Comparison of ENCODE assay signal across 8 mouse cellular contexts in the genomic region with DNA sequence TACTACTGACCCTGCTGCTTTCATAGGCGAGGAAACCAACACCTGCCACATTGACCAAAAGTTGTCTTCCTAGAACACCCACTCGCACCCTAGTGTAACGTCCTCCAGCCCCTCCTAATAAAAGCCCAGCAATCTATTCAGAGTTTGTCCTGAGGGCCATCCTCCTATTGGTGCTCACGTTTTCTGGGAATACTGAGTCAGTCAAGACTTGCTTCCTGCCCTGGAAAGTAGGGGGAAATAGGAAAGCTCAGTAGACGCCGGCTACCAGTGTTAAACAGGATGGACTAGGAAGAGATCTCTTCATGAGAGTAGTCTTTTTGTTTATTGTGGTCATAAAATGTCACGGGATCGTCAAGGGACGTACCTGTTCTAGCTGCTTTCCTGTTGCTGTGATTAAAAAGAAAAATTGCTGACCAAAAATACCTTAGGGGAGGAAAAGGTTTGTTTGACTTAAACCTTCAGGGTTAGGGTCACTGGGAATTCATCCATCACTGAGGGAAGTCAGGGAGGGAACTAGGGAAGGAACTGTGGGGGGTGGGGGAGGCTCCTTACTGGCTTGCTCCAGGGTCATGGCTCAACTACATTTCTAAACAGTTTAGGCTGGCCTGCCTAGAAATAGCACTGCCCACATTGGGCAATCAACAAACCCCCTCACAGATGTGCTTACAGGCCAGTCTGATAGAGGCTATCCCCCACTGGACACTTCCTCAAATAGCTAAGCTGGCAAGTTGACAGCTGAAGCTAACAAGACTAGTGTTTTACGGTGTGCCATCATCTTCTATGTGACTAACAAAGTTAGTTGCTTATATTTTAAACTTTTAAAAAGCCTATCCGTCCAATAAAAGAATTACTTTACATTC. TPM values are rescaled to one million over a fixed set of nuclear protein-coding genes. Genes with fewer than 3 reads are reported as not detected.
DNase-seq lines count a peak whose midpoint lies in the region; ATAC-seq and TF ChIP-seq lines count a peak whose summit lies in the region.

No protein-coding gene starts in this region.

- no peak for DNase-seq in liver, embryonic 11.5 days (ENCODE audit: low spot score)
- no peak for DNase-seq in liver
- DNase-seq in neural tube, embryonic 10.5 days (ENCODE audit: extremely low spot score, low spot score): peak; percentile 41
- DNase-seq in right cerebral cortex, postnatal 4 days: no peak
- DNase-seq in layer of hippocampus, adult 8-10 months (ENCODE audit: low spot score in 2 of 2): no peak
- DNase-seq in spleen, postnatal 4 days (ENCODE audit: low spot score in 2 of 2): no peak

- peak overlapping the region; percentile 99 for H3K9ac ChIP-seq in liver, embryonic 11.5 days (ENCODE audit: low read depth, low read length)
- peak overlapping the region; percentile 99 for H3K9ac ChIP-seq in embryonic facial prominence, embryonic 13.5 days
- H3K9ac ChIP-seq in intestine, postnatal 0 days (ENCODE audit: low read depth, low read length): peak overlapping the region; percentile 96; the same call in 1 of the 2 replicates

- H3K27me3 ChIP-seq in liver, embryonic 11.5 days (replicated peaks; ENCODE audit: control insufficient read depth, insufficient read depth, low read length): 0 out of 2 replicates have a peak, but pooled peaks cover 2% of the 10 kb centered on the region
- H3K27me3 ChIP-seq in embryonic facial prominence, embryonic 13.5 days: 0 out of 2 replicates have a peak, but pooled peaks cover 10% of the 10 kb centered on the region
- 0 out of 2 replicates have a peak, but pooled peaks cover 8% of the 10 kb centered on the region for H3K27me3 ChIP-seq in intestine, postnatal 0 days (replicated peaks; ENCODE audit: control insufficient read depth, insufficient read depth, low read length)

- H3K4me1 ChIP-seq in liver, embryonic 11.5 days (replicated peaks; ENCODE audit: control insufficient read depth, insufficient read depth, low read length): peaks cover 32% of the 10 kb centered on the region
- H3K4me1 ChIP-seq in embryonic facial prominence, embryonic 13.5 days: peaks cover 20% of the 10 kb centered on the region
- no peaks in the 10 kb centered on the region for H3K4me1 ChIP-seq in intestine, postnatal 0 days (replicated peaks; ENCODE audit: control insufficient read depth, insufficient read depth, low read length)

- H3K36me3 ChIP-seq in liver, embryonic 11.5 days (ENCODE audit: control insufficient read depth, insufficient read depth, low read length): no peaks in the 10 kb centered on the region; the same call in 1 of the 2 replicates
- H3K36me3 ChIP-seq in embryonic facial prominence, embryonic 13.5 days: peaks cover 9% of the 10 kb centered on the region
- H3K36me3 ChIP-seq in intestine, postnatal 0 days (ENCODE audit: control insufficient read depth, insufficient read depth): peaks cover 6% of the 10 kb centered on the region; the same call in 1 of the 2 replicates

- 33% methylated on average over 11 of the region's 11 CpGs for WGBS in liver, embryonic 11.5 days
- 46% methylated on average over 11 of the region's 11 CpGs for WGBS in embryonic facial prominence, embryonic 13.5 days
- 16% methylated on average over 11 of the region's 11 CpGs for WGBS in intestine, postnatal 0 days

- ATAC-seq in liver, embryonic 11.5 days (replicated peaks; ENCODE audit: low FRiP score): no peak
- no peak for ATAC-seq in embryonic facial prominence, embryonic 13.5 days (ENCODE audit: insufficient number of reproducible peaks, insufficient read depth, low FRiP score, low TSS enrichment, low read depth)
- no peak for ATAC-seq in intestine, postnatal 0 days

- H3K4me3 ChIP-seq in liver, embryonic 11.5 days (ENCODE audit: low read depth, low read length): peak overlapping the region; percentile 98
- H3K4me3 ChIP-seq in embryonic facial prominence, embryonic 13.5 days: peak overlapping the region; percentile 100
- H3K4me3 ChIP-seq in intestine, postnatal 0 days (ENCODE audit: low read depth, low read length): peak overlapping the region; percentile 97

- peak overlapping the region; percentile 93 for H3K4me2 ChIP-seq in liver, embryonic 11.5 days
- H3K4me2 ChIP-seq in embryonic facial prominence, embryonic 13.5 days: peak overlapping the region; percentile 91
- H3K4me2 ChIP-seq in intestine, postnatal 0 days (replicated peaks; ENCODE audit: low read depth): peak overlapping the region; percentile 71

- H3K27ac ChIP-seq in liver, embryonic 11.5 days (ENCODE audit: low read depth, low read length): peak overlapping the region; percentile 100
- H3K27ac ChIP-seq in embryonic facial prominence, embryonic 13.5 days: peak overlapping the region; percentile 100
- peak overlapping the region; percentile 99; the same call in 1 of the 2 replicates for H3K27ac ChIP-seq in intestine, postnatal 0 days (ENCODE audit: low read depth, low read length)

- TF ChIP-seq CTCF in intestine, postnatal 0 days (IDR thresholded peaks at IDR 0.05; ENCODE audit: low read depth): no peak

- H3K9me3 ChIP-seq in liver, embryonic 11.5 days (ENCODE audit: control insufficient read depth, low read length): no peaks in the 10 kb centered on the region
- no peaks in the 10 kb centered on the region for H3K9me3 ChIP-seq in embryonic facial prominence, embryonic 13.5 days
- no peaks in the 10 kb centered on the region for H3K9me3 ChIP-seq in intestine, postnatal 0 days (ENCODE audit: control insufficient read depth)

RNA-seq across cellular contexts. Expression of gene Pdik1l, which starts 0.9 kb away (rescaled TPM):
- 19.3 and 20.0 TPM in 2 replicates for polyA plus RNA-seq in liver, embryonic 11.5 days (2014; fragmentation: Nextera tagmentation; extraction: Ambion mirVana)
- 23.4 and 23.8 TPM in 2 replicates for polyA plus RNA-seq in embryonic facial prominence, embryonic 13.5 days (2015; fragmentation: Nextera tagmentation; extraction: Ambion mirVana)
- polyA plus RNA-seq in intestine, postnatal 0 days (2015; fragmentation: Nextera tagmentation; extraction: Ambion mirVana): 9.2 and 9.6 TPM in 2 replicates
- total RNA-seq in layer of hippocampus, adult 8-10 months (2022): 10 to 100 TPM; 14.1 to 20.7 (median 18.6) TPM

RNA-seq across cellular contexts. Expression of gene Trim63, which starts 26.3 kb away (rescaled TPM):
- 0.19 and 0.33 TPM in 2 replicates for polyA plus RNA-seq in liver, embryonic 11.5 days (2014; fragmentation: Nextera tagmentation; extraction: Ambion mirVana)
- 1.2 and 1.7 TPM in 2 replicates for polyA plus RNA-seq in embryonic facial prominence, embryonic 13.5 days (2015; fragmentation: Nextera tagmentation; extraction: Ambion mirVana)
- 1.4 and 1.7 TPM in 2 replicates for polyA plus RNA-seq in intestine, postnatal 0 days (2015; fragmentation: Nextera tagmentation; extraction: Ambion mirVana)
- not detected for total RNA-seq in layer of hippocampus, adult 8-10 months (2022)

RNA-seq across cellular contexts. Expression of gene Grrp1, which starts 34.7 kb away (rescaled TPM):
- 2.5 and 3.8 TPM in 2 replicates for polyA plus RNA-seq in liver, embryonic 11.5 days (2014; fragmentation: Nextera tagmentation; extraction: Ambion mirVana)
- 3.9 and 6.4 TPM in 2 replicates for polyA plus RNA-seq in embryonic facial prominence, embryonic 13.5 days (2015; fragmentation: Nextera tagmentation; extraction: Ambion mirVana)
- polyA plus RNA-seq in intestine, postnatal 0 days (2015; fragmentation: Nextera tagmentation; extraction: Ambion mirVana): 6.8 and 7.6 TPM in 2 replicates
- 1 to 10 TPM; 3.3 to 4.8 (median 3.5) TPM for total RNA-seq in layer of hippocampus, adult 8-10 months (2022)

RNA-seq across cellular contexts. Expression of gene Gm30191, which starts 41.9 kb away (rescaled TPM):
- polyA plus RNA-seq in liver, embryonic 11.5 days (2014; fragmentation: Nextera tagmentation; extraction: Ambion mirVana): not detected in 2 replicates
- not detected in 2 replicates for polyA plus RNA-seq in embryonic facial prominence, embryonic 13.5 days (2015; fragmentation: Nextera tagmentation; extraction: Ambion mirVana)
- not detected in 2 replicates for polyA plus RNA-seq in intestine, postnatal 0 days (2015; fragmentation: Nextera tagmentation; extraction: Ambion mirVana)
- not detected for total RNA-seq in layer of hippocampus, adult 8-10 months (2022)

RNA-seq across cellular contexts. Expression of gene Zfp593, which starts 43.2 kb away (rescaled TPM):
- 17.6 and 22.4 TPM in 2 replicates for polyA plus RNA-seq in liver, embryonic 11.5 days (2014; fragmentation: Nextera tagmentation; extraction: Ambion mirVana)
- polyA plus RNA-seq in embryonic facial prominence, embryonic 13.5 days (2015; fragmentation: Nextera tagmentation; extraction: Ambion mirVana): 18.8 and 19.7 TPM in 2 replicates
- 9.4 and 10.5 TPM in 2 replicates for polyA plus RNA-seq in intestine, postnatal 0 days (2015; fragmentation: Nextera tagmentation; extraction: Ambion mirVana)
- 10 to 100 TPM in 3 of 4 experiments, 1 to 10 TPM in 1; 9.7 to 11.6 (median 11.2) TPM for total RNA-seq in layer of hippocampus, adult 8-10 months (2022)
